Mouse (Mus musculus) lung, postnatal 0 days (tissue): ENCODE data around the gene Gm5114. TPM values are rescaled to one million over a fixed set of nuclear protein-coding genes. Genes with fewer than 3 reads are reported as not detected.
"Not testable (repeated sequence)": the region's sequence is repeated elsewhere in the genome, so short reads cannot be mapped to it uniquely, and the experiment has no call there.

ENCODE experiments used
- ATAC-seq: fragments of 200-750 bp; cut with Nextera tagmentation; 2 replicates; pipeline ENCODE4 v1.8.0; 2017; ENCODE audit warnings: moderate library complexity
- DNase-seq: peaks from one replicate; pipeline ENCODE4 v3.0.0-alpha.2; 2016; ENCODE audit warnings: low spot score
- H3K27ac ChIP-seq: fragments of 300-500 bp; sonication (generic); 2 replicates; pipeline ENCODE4 v1.5.1; 2014; ENCODE audit warnings: antibody characterized with exemption, mild to moderate bottlenecking, low read length, mixed read lengths
- H3K27me3 ChIP-seq: fragments of 300-500 bp; sonication (generic); replicated peaks from 2 replicates; pipeline ENCODE4 v1.6.1; 2014; ENCODE audit warnings: low read length, mixed read lengths; ENCODE audit not compliant: insufficient read depth
- H3K36me3 ChIP-seq: fragments of 300-500 bp; sonication (generic); 2 replicates; pipeline ENCODE4 v1.6.1; 2014; ENCODE audit warnings: low read length, mixed read lengths; ENCODE audit not compliant: insufficient read depth
- H3K4me1 ChIP-seq: fragments of 300-500 bp; sonication (generic); 2 replicates; pipeline ENCODE4 v1.6.1; 2014; ENCODE audit warnings: antibody characterized with exemption, low read depth, low read length, mixed read lengths; ENCODE audit not compliant: insufficient read depth
- H3K4me2 ChIP-seq: fragments of 300-500 bp; sonication (generic); replicated peaks from 2 replicates; pipeline ENCODE4 v1.6.1; 2014; ENCODE audit warnings: low read depth, mild to moderate bottlenecking, low read length, moderate library complexity, mixed read lengths
- H3K4me3 ChIP-seq: fragments of 300-500 bp; sonication (generic); 2 replicates; pipeline ENCODE4 v1.5.1; 2014; ENCODE audit warnings: low read depth, low read length
- H3K9ac ChIP-seq: fragments of 300-500 bp; sonication (generic); replicated peaks from 2 replicates; pipeline ENCODE4 v1.6.1; 2014; ENCODE audit warnings: low read depth, mild to moderate bottlenecking
- H3K9me3 ChIP-seq: fragments of 300-500 bp; sonication (generic); 2 replicates; pipeline ENCODE4 v1.6.1; 2016; ENCODE audit warnings: low read length, mixed read lengths
- CTCF ChIP-seq: IDR thresholded peaks from 2 replicates; pipeline ENCODE4 v1.5.1; 2016; ENCODE audit warnings: antibody characterized with exemption, mild to moderate bottlenecking
- EP300 ChIP-seq: IDR thresholded peaks from 2 replicates; pipeline ENCODE4 v1.6.1; 2016; ENCODE audit warnings: antibody characterized with exemption, mild to moderate bottlenecking, control low read depth
- WGBS: fragments of 180-500 bp; shearing (Covaris S2); extraction: QIAGEN DNeasy Blood & Tissue Kit; methylation state at CpG from one replicate; pipeline ENCODE4 v1.1.7; 2014; 5-methylcytosine and 5-hydroxymethylcytosine counted together
- microRNA-seq: library from miRNA; unstranded; fragments of <30 nt; microRNA quantifications from one replicate; pipeline ENCODE4, GENCODE M21; 2016
- polyA plus RNA-seq: library from polyadenylated mRNA; unstranded; fragments of >200 nt; fragmentation: Nextera tagmentation; extraction: Ambion mirVana; gene quantifications from 2 replicates; pipeline ENCODE4 v1.2.1, GENCODE M21; 2015

Gene Gm5114
- polyA plus RNA-seq: not detected in 2 replicates

DNA sequence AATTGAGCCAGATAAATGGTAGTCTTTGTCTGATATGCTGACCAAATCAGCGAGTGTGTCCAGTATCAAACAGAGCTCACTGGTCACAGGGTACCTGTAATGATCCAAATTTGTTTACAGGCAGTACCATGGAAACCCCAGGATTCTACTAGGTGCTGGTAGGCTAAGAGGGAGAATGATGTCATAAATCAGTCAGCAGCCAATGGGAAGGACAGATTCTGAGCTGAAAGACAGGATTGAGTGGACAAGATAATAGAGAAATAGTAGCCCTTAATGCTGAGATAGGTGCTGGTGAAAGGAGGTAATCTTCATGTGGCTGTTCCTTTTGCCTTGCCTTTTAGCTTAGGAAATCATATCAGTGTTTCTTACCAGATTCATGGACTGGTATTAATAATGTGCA lies at the start of gene Gm5114:
Gene Gm5114 (minus strand): TSS at position 101 of the 400 bp plus-strand sequence.
- H3K9me3 ChIP-seq, H3K9ac ChIP-seq, H3K36me3 ChIP-seq, H3K4me1 ChIP-seq, H3K27ac ChIP-seq, ATAC-seq, DNase-seq, H3K27me3 ChIP-seq, H3K4me2 ChIP-seq, H3K4me3 ChIP-seq: not testable (repeated sequence)
- 38% methylated on average over 1 of the region's 1 CpGs for WGBS

- no peaks in the 10 kb centered on the region for H3K36me3 ChIP-seq
- no peaks in the 10 kb centered on the region for H3K4me1 ChIP-seq
- no peak overlapping the region for H3K9ac ChIP-seq
- no peak overlapping the region for H3K4me2 ChIP-seq
- DNase-seq: peak; percentile 54
- 27% methylated on average over 6 of the region's 6 CpGs for WGBS
- H3K27ac ChIP-seq: no peak overlapping the region
- no peaks in the 10 kb centered on the region for H3K9me3 ChIP-seq
- TF ChIP-seq CTCF: peak; percentile 47
- no peak for TF ChIP-seq EP300
- peak; percentile 68 for ATAC-seq
- no peaks in the 10 kb centered on the region for H3K27me3 ChIP-seq
- H3K4me3 ChIP-seq: no peak overlapping the region
Measured at GRCm38 (mm10) chr7:39455806-39456205, 42.8 kb upstream of the Gm5114 start.

DNA sequence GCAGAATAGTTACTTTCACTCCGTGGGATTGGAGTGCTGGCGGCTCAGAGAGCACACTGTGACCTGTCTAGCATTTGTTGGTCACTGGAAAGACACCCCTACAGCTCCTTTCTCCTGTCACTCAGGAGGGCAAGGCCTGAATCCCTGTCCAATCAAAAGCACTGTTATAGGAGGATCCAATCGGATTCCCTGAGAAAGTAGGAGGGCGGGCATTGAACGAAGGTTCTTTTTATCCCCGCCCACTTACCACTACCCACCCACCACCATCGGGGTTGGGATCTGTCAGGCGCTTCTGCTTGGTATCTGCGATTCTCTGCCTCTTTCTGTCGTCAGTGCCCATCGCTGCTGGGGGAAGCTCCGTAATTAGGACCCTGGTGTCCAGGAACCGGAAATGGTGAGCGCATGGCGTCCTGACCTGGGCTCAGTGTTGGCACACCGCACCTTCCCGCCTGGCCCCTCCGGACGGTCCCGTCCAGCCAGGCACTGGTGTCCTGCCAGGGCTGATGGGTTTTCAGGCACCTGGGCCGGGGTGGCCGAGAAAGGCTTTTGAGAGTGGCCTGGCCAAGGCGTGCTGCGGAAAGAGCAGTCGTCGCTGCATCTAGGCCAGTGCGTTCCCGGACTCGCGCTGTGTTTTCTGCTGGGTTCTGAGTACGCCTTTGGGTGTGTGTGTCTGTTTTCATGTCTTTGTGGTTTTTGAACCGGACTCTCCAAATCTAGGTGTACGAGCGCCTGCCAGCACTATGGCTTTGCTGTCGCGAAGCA lies 36.5 kb upstream of the Gm5114 start:
- Histone ChIP-seq H3K4me1 (peaks cover 4% of the 10 kb centered on the region; the same call in 1 of the 2 replicates), H3K9ac (peak overlapping the region; percentile 72), H3K27ac (peak overlapping the region; percentile 20; the same call in 1 of the 2 replicates), H3K4me2 (peak overlapping the region; percentile 70), H3K27me3 (no peaks in the 10 kb centered on the region), H3K9me3 (no peaks in the 10 kb centered on the region), H3K36me3 (no peaks in the 10 kb centered on the region), H3K4me3 (peak overlapping the region; percentile 63)
- DNase-seq (peak; percentile 98), ATAC-seq (peak; percentile 100)
- under 1% methylated on average over 36 of the region's 36 CpGs for WGBS
- no peak for TF ChIP-seq CTCF
- no peak for TF ChIP-seq EP300

GRCm38 (mm10) chr7:39448626-39449242 lies 35.8 kb upstream of the Gm5114 start:
- no peaks in the 10 kb centered on the region for H3K9me3 ChIP-seq
- WGBS: 54% methylated on average over 11 of the region's 11 CpGs
- no peak for ATAC-seq
- peak overlapping the region; percentile 70 for H3K4me2 ChIP-seq
- H3K27me3 ChIP-seq: no peaks in the 10 kb centered on the region
- peak overlapping the region; percentile 29; the same call in 1 of the 2 replicates for H3K9ac ChIP-seq
- no peaks in the 10 kb centered on the region for H3K36me3 ChIP-seq
- TF ChIP-seq CTCF (no peak), EP300 (no peak)
- peak overlapping the region; percentile 63 for H3K4me3 ChIP-seq
- H3K4me1 ChIP-seq: peaks cover 4% of the 10 kb centered on the region; the same call in 1 of the 2 replicates
- no peak overlapping the region for H3K27ac ChIP-seq
- no peak for DNase-seq

DNA sequence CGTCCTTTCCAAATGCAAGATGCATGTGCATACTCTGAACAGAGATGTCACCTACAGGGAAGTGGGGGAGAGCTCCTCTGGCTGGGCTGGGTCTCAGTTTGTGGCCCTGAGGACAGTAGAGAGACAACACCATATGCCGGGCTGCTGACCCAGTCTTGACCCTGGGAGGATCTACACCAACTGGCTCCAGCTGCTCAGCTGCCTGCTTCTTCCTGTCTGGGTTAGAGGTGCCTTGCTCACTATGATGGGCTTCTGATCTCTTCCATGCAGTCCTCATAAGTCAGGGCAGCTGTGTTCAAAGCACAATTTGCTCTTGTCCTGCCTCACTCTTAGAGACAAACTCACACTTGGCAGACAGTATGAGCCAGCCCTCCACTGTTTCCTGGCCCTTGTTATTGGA lies 28.3 kb upstream of the Gm5114 start:
- no peak for TF ChIP-seq EP300
- TF ChIP-seq CTCF: no peak
- Histone ChIP-seq H3K4me2 (no peak overlapping the region), H3K27me3 (no peaks in the 10 kb centered on the region), H3K27ac (no peak overlapping the region), H3K9me3 (no peaks in the 10 kb centered on the region), H3K9ac (no peak overlapping the region), H3K4me3 (no peak overlapping the region), H3K4me1 (no peaks in the 10 kb centered on the region), H3K36me3 (no peaks in the 10 kb centered on the region)
- peak; percentile 40; the same call in 1 of the 2 replicates for ATAC-seq
- no peak for DNase-seq
- WGBS: 47% methylated on average over 2 of the region's 2 CpGs

DNA sequence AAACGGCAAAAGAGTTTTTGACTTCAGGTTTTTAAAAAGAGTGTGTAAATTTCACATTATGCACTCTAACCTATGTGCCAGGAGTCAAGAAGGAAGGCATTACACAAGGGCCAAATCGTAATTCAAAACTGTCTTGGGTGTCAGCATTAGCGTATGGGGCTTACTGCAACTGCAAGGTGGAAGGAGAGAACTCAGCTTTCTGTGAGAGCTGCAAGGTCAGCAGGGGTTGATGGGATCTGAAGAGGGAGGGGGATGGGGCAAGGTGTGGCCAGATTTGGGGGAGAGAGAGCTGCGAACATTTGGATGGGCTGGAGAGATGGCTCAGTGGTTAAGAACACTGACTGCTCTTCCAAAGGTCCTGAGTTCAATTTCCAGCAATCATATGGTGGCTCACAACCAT lies 27.4 kb upstream of the Gm5114 start:
- Histone ChIP-seq H3K9ac (no peak overlapping the region), H3K4me3 (no peak overlapping the region), H3K36me3 (no peaks in the 10 kb centered on the region), H3K27ac (no peak overlapping the region), H3K9me3 (no peaks in the 10 kb centered on the region), H3K4me2 (no peak overlapping the region), H3K27me3 (no peaks in the 10 kb centered on the region), H3K4me1 (no peaks in the 10 kb centered on the region)
- ATAC-seq: no peak
- TF ChIP-seq EP300: no peak
- TF ChIP-seq CTCF: no peak
- WGBS: 79% methylated on average over 4 of the region's 4 CpGs
- no peak for DNase-seq

Small RNAs within 50 kb of the gene (microRNA-seq; reads per million reads assigned to microRNA genes)
- not detected for gene Gm27437

Other genes starting within 250 kb of the Gm5114 start
- 0.81 and 0.91 TPM in 2 replicates for gene Zfp619, start 104.6 kb upstream of the Gm5114 start, polyA plus RNA-seq